Mouse (Mus musculus) liver, adult 2 months (tissue): ENCODE results near the gene Eml2. TPM values are rescaled to one million over a fixed set of nuclear protein-coding genes. Genes with fewer than 3 reads are reported as not detected.
A peak's percentile ranks its signal among the peaks of the same experiment; 100 is the strongest.

Source experiments
- DNase-seq: peaks from one replicate; pipeline ENCODE4 v3.0.0-alpha.2; 2011; ENCODE audit warnings: low read depth, low spot score; ENCODE audit errors: extremely low read depth
- H3K27ac ChIP-seq: fragments of 200-500 bp; replicated peaks from 2 replicates; pipeline ENCODE4 v1.5.1; 2012; ENCODE audit warnings: low read depth, mild to moderate bottlenecking, control low read depth, inconsistent platforms, low read length; ENCODE audit not compliant: insufficient read depth
- H3K27me3 ChIP-seq: fragments of 200-500 bp; 2 replicates; pipeline ENCODE4 v1.6.1; 2012; ENCODE audit warnings: mild to moderate bottlenecking, moderate library complexity, low read length, inconsistent platforms; ENCODE audit not compliant: control insufficient read depth, insufficient read depth
- H3K36me3 ChIP-seq: fragments of 200-500 bp; 2 replicates; pipeline ENCODE4 v1.6.1; 2012; ENCODE audit warnings: low read length, inconsistent platforms; ENCODE audit not compliant: control insufficient read depth, insufficient read depth
- H3K4me1 ChIP-seq: fragments of 200-500 bp; 2 replicates; pipeline ENCODE4 v1.6.1; 2011; ENCODE audit warnings: low read length; ENCODE audit not compliant: control insufficient read depth, insufficient read depth
- H3K4me3 ChIP-seq: fragments of 200-500 bp; 2 replicates; pipeline ENCODE4 v1.5.1; 2011; ENCODE audit warnings: low read depth, mild to moderate bottlenecking, control low read depth, low read length, moderate library complexity; ENCODE audit not compliant: insufficient read depth
- H3K79me2 ChIP-seq: fragments of 200-500 bp; 2 replicates; pipeline ENCODE4 v1.6.1; 2012; ENCODE audit warnings: inconsistent platforms, mild to moderate bottlenecking, low read length, moderate library complexity; ENCODE audit not compliant: control insufficient read depth, insufficient read depth
- H3K9ac ChIP-seq: fragments of 200-500 bp; 2 replicates; pipeline ENCODE4 v1.6.1; 2012; ENCODE audit warnings: low read depth, mild to moderate bottlenecking, control low read depth, inconsistent platforms, low read length
- CTCF ChIP-seq: fragments of 200-500 bp; IDR thresholded peaks from 2 replicates; pipeline ENCODE4 v1.5.1; 2011; ENCODE audit warnings: low read depth, low read length, control low read depth
- POLR2A ChIP-seq: fragments of 200-500 bp; IDR thresholded peaks from 2 replicates; pipeline ENCODE4 v1.6.1; 2011; ENCODE audit warnings: low read length, control low read depth; ENCODE audit not compliant: insufficient read depth; ENCODE audit errors: extremely low read depth
- WGBS: fragments of 180-500 bp; shearing (Covaris S2); methylation state at CpG from one replicate; pipeline ENCODE4 v1.1.7; 2018; 5-methylcytosine and 5-hydroxymethylcytosine counted together
- polyA plus RNA-seq: library from polyadenylated mRNA; depleted of rRNA; stranded (reverse); fragments of >200 nt; gene quantifications from 2 replicates; pipeline ENCODE4 v1.2.3, GENCODE M21; 2012
- total RNA-seq: library from RNA; depleted of rRNA; stranded (reverse); fragments of >200 nt; gene quantifications from 2 replicates; pipeline ENCODE4 v1.2.3, GENCODE M21; 2014

Eml2 gene
- total and polyA plus RNA-seq, 2 experiments: 9.8 to 12.2 TPM

GRCm38 (mm10) chr7:19228793-19229148 lies 52.5 kb downstream of the Eml2 start:
- Histone ChIP-seq H3K4me1 (peaks cover 37% of the 10 kb centered on the region), H3K9ac (peak overlapping the region; percentile 86), H3K27me3 (no peaks in the 10 kb centered on the region), H3K27ac (peak overlapping the region; percentile 96), H3K36me3 (no peaks in the 10 kb centered on the region), H3K79me2 (peaks cover 19% of the 10 kb centered on the region; the same call in 1 of the 2 replicates), H3K4me3 (peak overlapping the region; percentile 59)
- WGBS: 0% methylated on average over 14 of the region's 14 CpGs
- TF ChIP-seq POLR2A (peak; percentile 65; the same call in 1 of the 2 replicates), CTCF (no peak)
- DNase-seq: no peak

DNA sequence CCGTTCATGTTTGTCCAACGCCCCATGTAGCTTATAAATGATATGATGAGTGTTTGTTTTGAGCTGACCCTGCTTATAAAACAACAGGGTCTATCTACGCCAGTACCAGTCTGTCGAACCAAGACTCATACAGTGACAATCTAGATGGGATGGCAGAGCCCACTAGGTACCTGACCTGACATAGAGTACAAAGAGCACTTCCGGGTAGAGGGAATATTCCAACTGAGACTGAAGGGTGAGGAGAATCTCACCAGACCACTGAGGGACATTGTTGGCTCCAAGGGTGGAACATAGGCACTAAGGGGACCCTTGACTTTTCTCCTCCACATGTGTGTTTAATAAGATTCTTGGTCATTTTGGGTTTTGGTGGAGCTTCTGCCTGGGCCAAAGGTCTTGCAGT lies 53.2 kb downstream of the Eml2 start:
- Histone ChIP-seq H3K36me3 (no peaks in the 10 kb centered on the region), H3K27ac (peak overlapping the region; percentile 96), H3K9ac (peak overlapping the region; percentile 86), H3K27me3 (no peaks in the 10 kb centered on the region), H3K4me1 (peaks cover 39% of the 10 kb centered on the region), H3K4me3 (peak overlapping the region; percentile 59), H3K79me2 (peaks cover 19% of the 10 kb centered on the region; the same call in 1 of the 2 replicates)
- 7% methylated on average over 5 of the region's 5 CpGs for WGBS
- peak; percentile 59 for DNase-seq
- TF ChIP-seq POLR2A (no peak), CTCF (no peak)

DNA sequence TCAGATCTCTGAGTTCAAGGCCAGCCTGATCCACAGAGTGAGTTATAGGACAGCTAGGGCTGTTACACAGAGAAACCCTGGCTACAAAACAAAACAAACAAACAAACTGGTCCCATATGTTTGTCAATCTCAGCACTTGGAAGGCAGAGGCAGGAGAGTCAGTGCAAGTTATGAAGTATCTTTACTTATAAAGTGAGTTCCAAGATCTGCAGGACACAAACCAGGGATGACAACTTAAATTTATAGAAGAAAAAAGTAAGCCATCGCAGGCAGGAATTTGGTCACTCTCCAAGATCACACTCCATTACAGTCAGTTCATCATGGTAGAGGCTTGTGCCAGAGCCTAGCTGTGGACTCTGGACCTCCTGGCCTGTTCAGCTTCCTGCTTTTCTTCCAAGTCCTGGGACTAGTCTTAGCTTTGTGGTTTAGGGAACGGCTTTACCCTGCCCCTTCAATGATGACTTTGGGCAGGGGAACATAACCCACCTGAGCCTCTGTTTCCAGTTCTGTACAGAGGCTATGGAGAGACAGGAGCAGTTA lies 53.9 kb downstream of the Eml2 start:
- Histone ChIP-seq H3K4me3 (no peak overlapping the region), H3K36me3 (no peaks in the 10 kb centered on the region), H3K9ac (peak overlapping the region; percentile 43), H3K79me2 (peaks cover 19% of the 10 kb centered on the region; the same call in 1 of the 2 replicates), H3K27me3 (no peaks in the 10 kb centered on the region), H3K27ac (peak overlapping the region; percentile 96), H3K4me1 (peaks cover 45% of the 10 kb centered on the region)
- TF ChIP-seq POLR2A: no peak
- TF ChIP-seq CTCF: no peak
- 21% methylated on average over 2 of the region's 2 CpGs for WGBS
- peak; percentile 92 for DNase-seq

GRCm38 (mm10) chr7:19230899-19231298 lies 54.7 kb downstream of the Eml2 start:
- Histone ChIP-seq H3K79me2 (peaks cover 19% of the 10 kb centered on the region; the same call in 1 of the 2 replicates), H3K9ac (no peak overlapping the region), H3K36me3 (no peaks in the 10 kb centered on the region), H3K4me3 (no peak overlapping the region), H3K27ac (peak overlapping the region; percentile 96), H3K4me1 (peaks cover 46% of the 10 kb centered on the region), H3K27me3 (no peaks in the 10 kb centered on the region)
- no peak for TF ChIP-seq POLR2A
- TF ChIP-seq CTCF: no peak
- WGBS: 75% methylated on average over 5 of the region's 5 CpGs
- DNase-seq: peak; percentile 52

DNA sequence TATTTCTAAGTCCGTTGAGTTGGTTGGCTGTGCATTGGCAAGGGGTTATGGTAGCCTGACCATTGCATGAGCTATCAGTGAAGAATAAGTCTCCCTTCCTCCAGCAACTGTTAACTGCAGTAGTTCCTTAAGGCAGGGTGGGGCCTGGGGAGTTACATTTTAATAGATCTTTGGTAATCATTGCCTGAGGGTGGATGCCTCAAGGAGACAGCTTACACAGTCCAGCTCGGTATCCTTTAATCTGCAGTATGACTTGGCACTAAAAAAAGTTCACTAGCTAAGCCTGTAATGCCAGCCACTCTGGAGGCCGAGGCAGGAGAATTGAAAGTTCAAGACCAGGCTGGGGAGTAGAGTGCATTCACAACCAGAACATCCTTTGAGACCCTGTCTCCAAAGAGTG lies 55.6 kb downstream of the Eml2 start:
- TF ChIP-seq CTCF: no peak
- no peak for TF ChIP-seq POLR2A
- no peak overlapping the region for H3K9ac ChIP-seq
- no peak overlapping the region for H3K4me3 ChIP-seq
- H3K27me3 ChIP-seq: no peaks in the 10 kb centered on the region
- no peaks in the 10 kb centered on the region for H3K36me3 ChIP-seq
- peak overlapping the region; percentile 96 for H3K27ac ChIP-seq
- 45% methylated on average over 3 of the region's 3 CpGs for WGBS
- peaks cover 53% of the 10 kb centered on the region for H3K4me1 ChIP-seq
- H3K79me2 ChIP-seq: peaks cover 19% of the 10 kb centered on the region; the same call in 1 of the 2 replicates
- peak; percentile 91 for DNase-seq

GRCm38 (mm10) chr7:19234652-19235051 lies 58.4 kb downstream of the Eml2 start:
- Histone ChIP-seq H3K79me2 (peaks cover 32% of the 10 kb centered on the region; the same call in 1 of the 2 replicates), H3K9ac (peak overlapping the region; percentile 13), H3K27ac (peak overlapping the region; percentile 89), H3K4me3 (no peak overlapping the region), H3K36me3 (no peaks in the 10 kb centered on the region), H3K27me3 (no peaks in the 10 kb centered on the region), H3K4me1 (peaks cover 47% of the 10 kb centered on the region)
- TF ChIP-seq POLR2A (no peak), CTCF (no peak)
- WGBS: 60% methylated on average over 5 of the region's 5 CpGs
- no peak for DNase-seq
